Mouse (Mus musculus): ENCODE measurements around the gene Ces1c. TPM values are rescaled to one million over a fixed set of nuclear protein-coding genes. Genes with fewer than 3 reads are reported as not detected.

The Ces1c gene
- polyA plus RNA-seq, 1 experiment from 2014 or later = 0.07 TPM

DNA sequence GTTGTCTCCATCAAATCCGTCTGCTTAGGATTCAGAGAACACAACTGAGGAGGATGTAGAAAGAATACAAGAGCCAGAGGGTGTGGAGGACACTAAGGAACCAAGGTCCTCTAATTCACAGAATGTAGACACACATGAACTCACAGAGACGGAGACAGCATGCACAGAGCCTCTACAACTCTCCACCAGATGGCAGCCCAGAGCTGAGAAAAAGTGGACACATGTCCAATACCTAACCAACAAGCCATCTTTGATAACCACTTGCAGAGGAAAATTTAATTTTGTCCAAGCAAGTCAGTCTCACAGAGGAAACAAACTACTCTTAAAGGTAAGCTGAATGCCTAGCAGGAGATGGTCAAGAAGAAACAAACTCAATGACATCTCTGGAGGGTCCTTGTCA is 71.9 kb downstream of the Ces1c start:
- no peaks in the 10 kb centered on the region for H3K36me3 ChIP-seq (ENCODE audit: insufficient read depth, low read length)
- H3K9me3 ChIP-seq (replicated peaks; ENCODE audit: low read length) = no peaks in the 10 kb centered on the region
- no peak overlapping the region for H3K27ac ChIP-seq
- TF ChIP-seq CTCF (IDR thresholded peaks at IDR 0.05; ENCODE audit: low read depth) = peak; percentile 90
- no peak overlapping the region for H3K9ac ChIP-seq (ENCODE audit: low read depth, low read length)
- no peaks in the 10 kb centered on the region for H3K4me1 ChIP-seq (replicated peaks; ENCODE audit: insufficient read depth, low read length)
- ATAC-seq (replicated peaks; ENCODE audit: low FRiP score, low read depth) (no peak), DNase-seq (ENCODE audit: low spot score) (peak; percentile 74)
- no peak overlapping the region for H3K4me3 ChIP-seq (replicated peaks; ENCODE audit: low read depth, low read length)
- WGBS = 7% methylated on average over 2 of the region's 2 CpGs
- H3K4me2 ChIP-seq (ENCODE audit: low read length) = no peak overlapping the region
- H3K27me3 ChIP-seq (ENCODE audit: insufficient read depth, low read length) = no peaks in the 10 kb centered on the region

DNA sequence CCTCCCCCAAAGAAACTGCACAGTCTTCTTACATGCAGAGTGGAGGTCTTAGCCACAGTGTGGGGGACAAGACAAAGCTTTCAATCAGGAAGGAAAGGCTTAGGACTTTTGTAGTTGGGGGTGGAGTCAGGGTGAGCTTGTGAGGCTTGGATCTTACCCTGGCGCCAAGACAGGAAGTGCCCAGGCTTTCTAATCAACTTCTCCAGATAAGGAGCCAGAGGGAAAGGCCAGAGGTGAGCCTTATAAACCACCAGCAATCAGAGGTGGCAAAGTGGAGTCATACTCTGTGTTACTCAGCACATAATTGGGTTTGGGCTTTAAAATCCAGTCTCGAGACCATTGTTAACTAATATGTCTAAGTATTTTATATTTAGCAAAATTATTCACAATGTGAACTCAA is 75.8 kb downstream of the Ces1c start:
- Histone ChIP-seq H3K4me3 (replicated peaks; ENCODE audit: low read depth, low read length) (no peak overlapping the region), H3K27ac (no peak overlapping the region), H3K4me2 (ENCODE audit: low read length) (no peak overlapping the region), H3K9ac (ENCODE audit: low read depth, low read length) (no peak overlapping the region), H3K4me1 (replicated peaks; ENCODE audit: insufficient read depth, low read length) (no peaks in the 10 kb centered on the region), H3K9me3 (replicated peaks; ENCODE audit: low read length) (no peaks in the 10 kb centered on the region), H3K36me3 (ENCODE audit: insufficient read depth, low read length) (no peaks in the 10 kb centered on the region), H3K27me3 (ENCODE audit: insufficient read depth, low read length) (no peaks in the 10 kb centered on the region)
- DNase-seq (ENCODE audit: low spot score) = no peak
- ATAC-seq (replicated peaks; ENCODE audit: low FRiP score, low read depth) = no peak
- 45% methylated on average over 2 of the region's 2 CpGs for WGBS
- no peak for TF ChIP-seq CTCF (IDR thresholded peaks at IDR 0.05; ENCODE audit: low read depth)

Other genes starting within 250 kb of the Ces1c start
- 0.14 TPM in 1 of 2 replicates, not detected in the other for gene Capns2, start 229.9 kb downstream of the Ces1c start, polyA plus RNA-seq (2015; fragmentation: Nextera tagmentation; extraction: Ambion mirVana)
- 0.03 and 0.12 TPM in 2 replicates for gene Slc6a2, start 171.2 kb downstream of the Ces1c start, polyA plus RNA-seq (2015; fragmentation: Nextera tagmentation; extraction: Ambion mirVana)
- not detected in 2 replicates for gene Ces1a, start 83.1 kb downstream of the Ces1c start, polyA plus RNA-seq (2015; fragmentation: Nextera tagmentation; extraction: Ambion mirVana)
- not detected in 2 replicates for gene Ces1b, start 51.3 kb downstream of the Ces1c start, polyA plus RNA-seq (2015; fragmentation: Nextera tagmentation; extraction: Ambion mirVana)
- 0.91 and 1.9 TPM in 2 replicates for gene Ces1d, start 66.6 kb upstream of the Ces1c start, polyA plus RNA-seq (2015; fragmentation: Nextera tagmentation; extraction: Ambion mirVana)
- 2.6 and 2.7 TPM in 2 replicates for gene Ces1e, start 98.3 kb upstream of the Ces1c start, polyA plus RNA-seq (2015; fragmentation: Nextera tagmentation; extraction: Ambion mirVana)
- gene Ces1f, start 148.5 kb upstream of the Ces1c start, polyA plus RNA-seq (2015; fragmentation: Nextera tagmentation; extraction: Ambion mirVana) = 1.7 and 2.4 TPM in 2 replicates
- 0.08 and 0.13 TPM in 2 replicates for gene Ces1g, start 206.0 kb upstream of the Ces1c start, polyA plus RNA-seq (2015; fragmentation: Nextera tagmentation; extraction: Ambion mirVana)
- not detected in 2 replicates for gene Ces1h, start 248.4 kb upstream of the Ces1c start, polyA plus RNA-seq (2015; fragmentation: Nextera tagmentation; extraction: Ambion mirVana)

Data from kidney, postnatal 0 days (tissue).